Mouse (Mus musculus) bone marrow, adult 2 months (tissue): ENCODE data around the gene Cd151. TPM values are rescaled to one million over a fixed set of nuclear protein-coding genes. Genes with fewer than 3 reads are reported as not detected.
A peak's percentile ranks its signal among the peaks of the same experiment; 100 is the strongest.

Experiments
- H3K27ac ChIP-seq: fragments of 200-500 bp; 2 replicates; pipeline ENCODE4 v1.5.1; 2012; ENCODE audit warnings: low read depth, mild to moderate bottlenecking, control low read depth, inconsistent platforms, low read length; ENCODE audit not compliant: control insufficient read depth, poor library complexity, insufficient read depth
- H3K4me1 ChIP-seq: fragments of 200-500 bp; 2 replicates; pipeline ENCODE4 v1.6.1; 2011; ENCODE audit warnings: low read length; ENCODE audit not compliant: control insufficient read depth, insufficient read depth
- H3K4me3 ChIP-seq: fragments of 200-500 bp; replicated peaks from 2 replicates; pipeline ENCODE3; 2011; ENCODE audit warnings: mild to moderate bottlenecking, low read depth, low read length, control low read depth; ENCODE audit not compliant: control insufficient read depth
- CTCF ChIP-seq: fragments of 200-500 bp; IDR thresholded peaks from 2 replicates; pipeline ENCODE4 v1.5.1; 2011; ENCODE audit warnings: low read length, control low read depth; ENCODE audit not compliant: control insufficient read depth, insufficient read depth
- POLR2A ChIP-seq: fragments of 200-500 bp; IDR thresholded peaks from 2 replicates; pipeline ENCODE4 v1.6.1; 2011; ENCODE audit warnings: low read depth, mild to moderate bottlenecking, control low read depth, low read length, borderline replicate concordance; ENCODE audit not compliant: control insufficient read depth
- WGBS: fragments of 180-500 bp; shearing (Covaris S2); methylation state at CpG from one replicate; pipeline ENCODE4 v1.1.7; 2018; 5-methylcytosine and 5-hydroxymethylcytosine counted together
- polyA plus RNA-seq: library from polyadenylated mRNA; stranded (reverse); fragments of >200 nt; gene quantifications from 2 replicates; pipeline ENCODE4 v1.2.4, GENCODE M21; 2011; ENCODE audit warnings: low replicate concordance; ENCODE audit not compliant: missing spikeins, insufficient read depth, insufficient read length

The Cd151 gene
- polyA plus RNA-seq, 1 experiment = 34.2 TPM

- Histone ChIP-seq H3K4me3 (no peak overlapping the region), H3K27ac (no peak overlapping the region), H3K4me1 (peaks cover 7% of the 10 kb centered on the region; the same call in 1 of the 2 replicates)
- WGBS = 86% methylated on average over 17 of the region's 17 CpGs
- no peak for TF ChIP-seq CTCF
- TF ChIP-seq POLR2A = no peak
These were observed 7.9 kb upstream of the Cd151 start for GRCm38 (mm10) chr7:141459301-141459711.

- H3K4me1 ChIP-seq = peaks cover 3% of the 10 kb centered on the region; the same call in 1 of the 2 replicates
- WGBS = 70% methylated on average over 5 of the region's 5 CpGs
- no peak overlapping the region for H3K27ac ChIP-seq
- H3K4me3 ChIP-seq = no peak overlapping the region
- no peak for TF ChIP-seq CTCF
- TF ChIP-seq POLR2A = no peak
These were observed 7.2 kb upstream of the Cd151 start for GRCm38 (mm10) chr7:141460001-141460390.

DNA sequence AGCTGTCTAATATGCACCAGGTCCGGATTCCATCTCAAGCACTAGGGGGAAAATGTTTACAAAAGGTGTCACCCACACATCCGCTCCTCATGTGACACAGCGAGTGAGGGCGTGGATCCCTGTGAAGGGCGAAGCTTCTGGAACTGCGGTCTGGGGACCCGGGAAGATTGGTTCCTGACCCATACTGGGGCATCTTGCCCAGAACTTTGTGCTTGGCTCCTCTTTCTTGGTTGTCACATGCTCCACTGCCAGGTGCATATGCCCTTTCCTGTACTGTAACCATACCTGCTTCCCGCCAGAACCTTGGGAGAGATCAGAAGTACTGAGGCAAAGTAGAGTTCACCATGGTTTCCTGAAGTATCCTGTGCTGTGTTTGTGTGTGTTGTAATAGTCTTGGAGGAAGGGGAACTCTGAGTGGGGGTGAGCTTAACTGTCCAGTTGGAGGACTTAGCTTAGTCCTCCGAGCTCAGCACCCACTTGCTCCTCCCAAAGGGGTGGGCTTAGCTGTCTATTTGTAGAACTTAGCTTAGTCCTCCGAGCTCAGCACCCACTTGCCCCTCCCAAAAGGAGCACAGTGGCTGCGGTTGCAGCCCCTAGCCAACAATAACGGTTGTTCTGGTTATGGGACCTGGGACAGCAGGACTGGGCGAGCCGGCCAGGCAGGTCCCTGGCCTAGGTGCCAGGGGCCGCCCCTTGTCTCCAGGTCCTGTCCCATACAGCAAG lies 6.6 kb upstream of the Cd151 start, which contains the start of gene Cracr2b:
Gene Cracr2b (plus strand): TSS at position 704 of the 723 bp plus-strand sequence.
- no peak within 1 kb of the TSS; the same call in 1 of the 2 replicates for H3K27ac ChIP-seq
- WGBS = 53% methylated on average over 15 of the region's 15 CpGs

GRCm38 (mm10) chr7:141461521-141462332 lies 5.5 kb upstream of the Cd151 start:
- WGBS = 6% methylated on average over 59 of the region's 59 CpGs
- Histone ChIP-seq H3K4me1 (peaks cover 4% of the 10 kb centered on the region), H3K4me3 (peak overlapping the region; percentile 26), H3K27ac (no peak overlapping the region)
- TF ChIP-seq POLR2A = no peak
- TF ChIP-seq CTCF = no peak

More for the DNA sequence above, 6.6 kb upstream of the Cd151 start, which contains the start of gene Cracr2b:
- no peak; the same call in 1 of the 2 replicates for TF ChIP-seq POLR2A
- TF ChIP-seq CTCF = no peak
- H3K4me1 ChIP-seq = peaks cover 3% of the 10 kb centered on the region; the same call in 1 of the 2 replicates
- H3K4me3 ChIP-seq = peak within 1 kb of the TSS; percentile 26

GRCm38 (mm10) chr7:141462333-141462821 lies 4.8 kb upstream of the Cd151 start:
- 34% methylated on average over 5 of the region's 5 CpGs for WGBS
- Histone ChIP-seq H3K27ac (no peak overlapping the region), H3K4me3 (peak overlapping the region; percentile 26), H3K4me1 (peaks cover 3% of the 10 kb centered on the region)
- TF ChIP-seq CTCF (no peak), POLR2A (no peak)

DNA sequence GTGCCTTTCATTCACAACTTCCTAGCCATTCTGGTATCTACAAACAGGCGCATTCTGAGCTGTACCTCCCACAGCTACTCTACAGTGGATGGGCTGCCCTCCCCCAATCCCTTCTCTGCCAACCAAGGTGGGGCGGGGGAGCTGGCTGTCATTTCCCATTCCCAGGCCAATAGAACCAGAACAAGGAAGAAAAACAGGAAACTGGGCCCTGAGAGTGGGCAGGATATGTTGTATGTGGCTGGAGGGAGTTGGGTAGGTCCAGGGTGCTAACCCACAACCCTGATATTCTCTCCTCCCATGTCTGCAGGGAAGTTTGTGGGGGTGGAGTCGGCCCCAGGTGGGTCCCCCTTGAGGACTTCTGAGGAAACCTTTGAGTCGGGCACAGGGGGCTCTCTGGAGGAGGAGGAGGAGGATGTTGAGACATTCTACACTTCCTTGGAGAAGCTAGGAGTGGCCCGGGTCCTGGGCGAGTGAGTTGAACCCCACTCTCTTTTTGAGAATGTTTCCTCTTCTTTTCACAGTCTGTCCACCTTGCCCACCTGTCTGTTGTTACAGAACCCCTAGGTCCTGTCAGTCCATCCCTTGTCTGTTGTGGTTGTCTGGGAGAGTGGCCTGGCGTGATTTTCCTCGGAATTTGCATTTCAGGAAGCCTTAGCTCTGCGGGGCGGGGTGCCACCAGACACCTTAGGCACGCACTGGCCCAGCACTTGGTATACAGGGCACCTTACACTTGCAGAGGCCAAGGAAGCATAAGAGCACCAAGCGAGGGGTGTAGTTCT lies 3.2 kb upstream of the Cd151 start:
- WGBS = 27% methylated on average over 12 of the region's 12 CpGs
- Histone ChIP-seq H3K4me3 (no peak overlapping the region), H3K4me1 (peaks cover 8% of the 10 kb centered on the region)

DNA sequence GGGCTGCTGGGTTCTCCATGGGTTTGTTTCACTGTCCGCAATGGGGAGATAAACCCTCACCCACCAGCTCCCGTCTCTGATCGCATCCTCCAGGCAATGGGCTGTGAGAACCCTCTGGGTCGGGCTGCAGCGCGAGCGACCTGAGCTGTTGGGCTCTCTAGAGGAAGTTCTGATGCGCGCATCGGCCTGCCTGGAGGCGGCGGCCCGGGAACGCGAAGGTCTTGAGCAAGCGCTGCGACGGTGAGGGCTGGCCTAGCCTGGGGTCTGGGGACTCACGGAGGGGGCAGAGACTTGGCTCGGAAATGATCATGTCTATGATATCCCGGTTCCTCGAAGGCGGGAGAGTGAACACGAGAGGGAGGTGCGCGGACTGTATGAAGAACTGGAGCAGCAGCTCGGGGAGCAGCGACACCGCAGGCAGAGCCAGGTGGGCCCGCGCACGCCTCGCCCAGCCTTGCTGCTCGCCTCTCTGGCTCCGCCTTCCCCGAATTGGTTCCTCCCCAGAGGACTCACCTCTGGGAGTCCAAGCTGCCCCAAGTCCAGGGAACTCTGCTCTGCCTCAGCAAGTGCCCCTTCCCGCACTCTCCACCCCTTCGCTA lies 2.5 kb upstream of the Cd151 start:
- H3K27ac ChIP-seq = no peak overlapping the region
- H3K4me3 ChIP-seq = no peak overlapping the region
- peaks cover 9% of the 10 kb centered on the region for H3K4me1 ChIP-seq
- TF ChIP-seq CTCF (no peak), POLR2A (no peak; the same call in 1 of the 2 replicates)
- 16% methylated on average over 38 of the region's 38 CpGs for WGBS

More for the DNA sequence above, 3.2 kb upstream of the Cd151 start:
- TF ChIP-seq CTCF (no peak), POLR2A (no peak)
- no peak overlapping the region for H3K27ac ChIP-seq
